Mouse (Mus musculus) midbrain, embryonic 16.5 days (tissue): ENCODE measurements around the gene Nupl2. TPM values are rescaled to one million over a fixed set of nuclear protein-coding genes. Genes with fewer than 3 reads are reported as not detected.
A peak's percentile ranks its signal among the peaks of the same experiment; 100 is the strongest.

Source experiments
- ATAC-seq: fragments of 200-750 bp; cut with Nextera tagmentation; 2 replicates; pipeline ENCODE4 v1.8.0; 2017; ENCODE audit warnings: moderate TSS enrichment
- H3K27ac ChIP-seq: fragments of 300-500 bp; sonication (generic); 2 replicates; pipeline ENCODE4 v1.5.1; 2014; ENCODE audit warnings: mild to moderate bottlenecking, low read length, mixed read lengths
- H3K27me3 ChIP-seq: fragments of 300-500 bp; sonication (generic); 2 replicates; pipeline ENCODE4 v1.6.1; 2014; ENCODE audit warnings: low read depth, low read length, mixed read lengths; ENCODE audit not compliant: control insufficient read depth, insufficient read depth
- H3K36me3 ChIP-seq: fragments of 300-500 bp; sonication (generic); 2 replicates; pipeline ENCODE4 v1.6.1; 2014; ENCODE audit warnings: mild to moderate bottlenecking, low read length, moderate library complexity, mixed read lengths; ENCODE audit not compliant: control insufficient read depth, insufficient read depth
- H3K4me1 ChIP-seq: fragments of 300-500 bp; sonication (generic); 2 replicates; pipeline ENCODE4 v1.6.1; 2014; ENCODE audit warnings: mild to moderate bottlenecking, low read length, mixed read lengths; ENCODE audit not compliant: control insufficient read depth, insufficient read depth
- H3K4me2 ChIP-seq: fragments of 300-500 bp; sonication (generic); 2 replicates; pipeline ENCODE4 v1.6.1; 2014; ENCODE audit warnings: mild to moderate bottlenecking, low read length, mixed read lengths
- H3K4me3 ChIP-seq: fragments of 300-500 bp; sonication (generic); 2 replicates; pipeline ENCODE4 v1.5.1; 2014; ENCODE audit warnings: low read depth, mild to moderate bottlenecking, low read length, moderate library complexity, mixed read lengths
- H3K9ac ChIP-seq: fragments of 300-500 bp; sonication (generic); 2 replicates; pipeline ENCODE4 v1.6.1; 2014; ENCODE audit warnings: low read depth, low read length, mixed read lengths
- H3K9me3 ChIP-seq: fragments of 300-500 bp; sonication (generic); replicated peaks from 2 replicates; pipeline ENCODE4 v1.6.1; 2014; ENCODE audit warnings: mild to moderate bottlenecking, low read length, mixed read lengths; ENCODE audit not compliant: control insufficient read depth, poor library complexity, severe bottlenecking
- WGBS: fragments of 180-500 bp; shearing (Covaris S2); extraction: QIAGEN DNeasy Blood & Tissue Kit; methylation state at CpG from one replicate; pipeline ENCODE4 v1.1.7; 2014; 5-methylcytosine and 5-hydroxymethylcytosine counted together
- polyA plus RNA-seq: library from polyadenylated mRNA; unstranded; fragments of >200 nt; fragmentation: Nextera tagmentation; extraction: Ambion mirVana; gene quantifications from 2 replicates; pipeline ENCODE4 v1.2.1, GENCODE M21; 2015

Gene Nupl2
- 14.3 and 15.2 TPM in 2 replicates for polyA plus RNA-seq

DNA sequence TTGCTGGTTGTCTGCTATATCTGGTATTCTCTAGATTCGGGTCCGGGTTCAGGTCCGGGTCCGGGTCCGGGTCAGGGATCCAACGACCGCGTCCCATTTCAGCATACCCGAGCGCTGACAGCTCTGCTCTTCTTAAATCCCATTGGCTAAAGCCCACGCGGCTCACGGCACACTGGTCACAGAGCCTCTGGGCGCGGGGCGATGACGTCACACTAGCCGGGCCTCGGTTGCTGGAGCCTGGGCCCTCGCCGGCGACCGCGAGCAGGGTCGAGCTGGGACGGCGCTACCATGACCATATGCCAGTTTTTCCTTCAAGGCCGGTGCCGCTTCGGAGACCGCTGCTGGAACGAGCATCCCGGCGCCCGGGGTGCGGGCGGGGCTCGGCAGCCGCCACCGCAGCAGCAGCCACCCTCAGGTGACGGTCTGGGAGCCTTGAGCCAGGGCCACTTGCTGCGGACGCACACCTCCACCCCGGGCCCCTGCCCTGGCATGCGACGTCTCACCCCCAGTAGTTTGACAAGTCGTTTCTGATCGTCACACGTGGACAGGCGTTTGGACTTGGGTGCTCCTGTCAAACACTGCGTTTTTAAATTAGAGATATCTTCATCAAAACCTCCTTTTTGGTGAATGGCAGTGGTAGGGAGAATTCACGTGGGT is at the start of gene Nupl2:
TSS of gene Nupl2 (plus strand) at position 175 of the 657 bp plus-strand sequence.
- under 1% methylated on average over 52 of the region's 52 CpGs for WGBS
- Histone ChIP-seq H3K4me2 (peak within 1 kb of the TSS; percentile 74), H3K4me3 (peak within 1 kb of the TSS; percentile 91), H3K27me3 (no peaks in the 10 kb centered on the region), H3K36me3 (0 out of 2 replicates have a peak, but pooled peaks cover 2% of the 10 kb centered on the region), H3K9ac (peak within 1 kb of the TSS; percentile 97), H3K4me1 (peaks cover 9% of the 10 kb centered on the region), H3K27ac (peak within 1 kb of the TSS; percentile 91), H3K9me3 (no peaks in the 10 kb centered on the region)
- peak; percentile 99 for ATAC-seq

DNA sequence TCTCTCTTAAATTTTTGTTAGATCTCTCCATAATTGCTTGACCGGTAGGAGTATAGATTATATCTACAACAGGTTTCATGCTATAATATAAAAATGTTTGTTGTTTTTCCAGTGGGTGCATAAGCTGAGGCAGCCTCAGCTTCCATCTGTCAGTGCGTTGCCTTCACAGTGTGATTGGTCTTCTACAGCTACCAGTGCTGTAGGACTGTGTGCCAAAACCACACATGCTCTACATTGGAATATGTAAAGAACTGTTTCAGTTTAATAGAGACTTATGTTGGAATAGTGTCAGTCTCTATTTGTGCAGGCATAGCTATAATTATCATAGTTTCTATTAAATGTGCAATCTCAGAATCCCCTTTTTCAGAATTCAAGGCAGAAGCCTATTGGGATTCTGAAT is 42.5 kb upstream of the Nupl2 start:
- no peak for ATAC-seq

GRCm38 (mm10) chr5:24124175-24124574 is 40.6 kb upstream of the Nupl2 start:
- no peak overlapping the region for H3K9ac ChIP-seq

More for the DNA sequence above, 42.5 kb upstream of the Nupl2 start:
- Histone ChIP-seq H3K27ac (no peak overlapping the region), H3K27me3 (no peaks in the 10 kb centered on the region), H3K4me2 (no peak overlapping the region), H3K9ac (no peak overlapping the region), H3K4me1 (peaks cover 13% of the 10 kb centered on the region), H3K9me3 (no peaks in the 10 kb centered on the region), H3K4me3 (no peak overlapping the region), H3K36me3 (no peaks in the 10 kb centered on the region; the same call in 1 of the 2 replicates)
- 100% methylated on average over 2 of the region's 2 CpGs for whole genome bisulfite sequencing

GRCm38 (mm10) chr5:24124579-24125276 is 40.0 kb upstream of the Nupl2 start:
- peak overlapping the region; percentile 14; the same call in 1 of the 2 replicates for H3K27ac ChIP-seq
- H3K4me2 ChIP-seq, result no peak overlapping the region
- H3K4me3 ChIP-seq, result no peak overlapping the region
- no peak overlapping the region for H3K9ac ChIP-seq
- 26% methylated on average over 3 of the region's 3 CpGs for WGBS
- H3K27me3 ChIP-seq, result no peaks in the 10 kb centered on the region
- H3K36me3 ChIP-seq, result no peaks in the 10 kb centered on the region
- peaks cover 13% of the 10 kb centered on the region for H3K4me1 ChIP-seq
- ATAC-seq, result no peak
- no peaks in the 10 kb centered on the region for H3K9me3 ChIP-seq

More at GRCm38 (mm10) chr5:24124175-24124574, 40.6 kb upstream of the Nupl2 start:
- Histone ChIP-seq H3K4me1 (peaks cover 13% of the 10 kb centered on the region), H3K36me3 (no peaks in the 10 kb centered on the region), H3K27ac (peak overlapping the region; percentile 14; the same call in 1 of the 2 replicates), H3K27me3 (no peaks in the 10 kb centered on the region), H3K4me2 (no peak overlapping the region), H3K9me3 (no peaks in the 10 kb centered on the region), H3K4me3 (no peak overlapping the region)
- no peak for ATAC-seq
- 19% methylated on average over 1 of the region's 1 CpGs for WGBS

GRCm38 (mm10) chr5:24125910-24126636 is 38.7 kb upstream of the Nupl2 start:
- WGBS, result 38% methylated on average over 1 of the region's 1 CpGs
- no peak overlapping the region for H3K4me3 ChIP-seq

DNA sequence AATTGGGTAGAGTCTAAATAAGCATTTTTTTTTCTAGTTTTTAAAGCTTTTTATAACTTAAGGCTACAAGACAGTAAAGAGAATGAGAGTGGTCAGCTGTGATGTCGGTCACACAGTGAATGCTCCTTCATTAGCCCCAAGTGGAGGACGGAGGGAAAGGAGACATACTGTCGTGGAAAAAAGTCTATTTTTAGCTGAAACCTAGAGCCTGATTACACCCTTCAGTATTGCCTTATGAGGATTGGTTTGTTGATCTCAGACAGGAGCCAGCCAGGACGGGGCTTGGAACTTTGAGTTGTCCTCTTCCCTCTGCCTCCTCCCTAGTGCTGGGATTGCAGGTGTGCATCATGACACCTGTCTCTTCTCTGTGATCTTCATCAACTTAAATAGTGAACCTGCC is 37.8 kb upstream of the Nupl2 start:
- Histone ChIP-seq H3K27me3 (no peaks in the 10 kb centered on the region), H3K9ac (no peak overlapping the region), H3K9me3 (no peaks in the 10 kb centered on the region), H3K4me1 (peaks cover 13% of the 10 kb centered on the region), H3K27ac (no peak overlapping the region), H3K4me3 (no peak overlapping the region), H3K4me2 (no peak overlapping the region), H3K36me3 (no peaks in the 10 kb centered on the region)
- ATAC-seq, result no peak
- 85% methylated on average over 4 of the region's 4 CpGs for WGBS

More at GRCm38 (mm10) chr5:24125910-24126636, 38.7 kb upstream of the Nupl2 start:
- H3K27me3 ChIP-seq, result no peaks in the 10 kb centered on the region
- no peak overlapping the region for H3K4me2 ChIP-seq
- H3K9me3 ChIP-seq, result no peaks in the 10 kb centered on the region
- no peak for ATAC-seq
- no peaks in the 10 kb centered on the region for H3K36me3 ChIP-seq
- H3K4me1 ChIP-seq, result peaks cover 13% of the 10 kb centered on the region
- H3K27ac ChIP-seq, result no peak overlapping the region
- H3K9ac ChIP-seq, result no peak overlapping the region

GRCm38 (mm10) chr5:24146964-24147363 is 17.8 kb upstream of the Nupl2 start:
- no peak overlapping the region for H3K4me3 ChIP-seq
- no peak overlapping the region for H3K27ac ChIP-seq
- H3K4me2 ChIP-seq, result no peak overlapping the region
- ATAC-seq, result no peak
- no peaks in the 10 kb centered on the region for H3K27me3 ChIP-seq
- H3K9me3 ChIP-seq, result no peaks in the 10 kb centered on the region
- H3K9ac ChIP-seq, result no peak overlapping the region
- WGBS, result 92% methylated on average over 5 of the region's 5 CpGs
- no peaks in the 10 kb centered on the region for H3K4me1 ChIP-seq
- H3K36me3 ChIP-seq, result peaks cover 30% of the 10 kb centered on the region

DNA sequence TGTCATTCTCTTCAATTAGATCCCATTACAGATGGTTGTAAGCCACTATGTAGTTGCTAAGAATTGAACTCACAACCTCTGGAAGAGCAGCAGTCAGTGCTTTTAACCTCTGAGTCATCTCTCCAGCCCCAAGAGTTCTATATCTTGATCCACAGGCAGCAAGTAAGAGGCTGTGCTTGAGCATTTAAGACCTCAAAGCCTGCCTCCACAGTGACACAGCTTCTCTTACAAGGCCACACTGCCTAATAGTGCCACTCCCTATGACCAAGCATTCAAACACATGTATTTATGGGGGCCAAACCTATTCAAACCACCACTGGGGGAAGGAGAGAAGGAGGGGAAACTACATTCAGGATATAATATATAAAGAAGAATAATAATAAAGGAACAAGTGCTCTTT is 12.6 kb upstream of the Nupl2 start:
- no peak overlapping the region for H3K9ac ChIP-seq
- no peak for ATAC-seq
- no peaks in the 10 kb centered on the region for H3K27me3 ChIP-seq
- H3K36me3 ChIP-seq, result peaks cover 11% of the 10 kb centered on the region
- no peak overlapping the region for H3K27ac ChIP-seq
- no peak overlapping the region for H3K4me3 ChIP-seq
- no peak overlapping the region for H3K4me2 ChIP-seq
- H3K9me3 ChIP-seq, result no peaks in the 10 kb centered on the region
- H3K4me1 ChIP-seq, result no peaks in the 10 kb centered on the region
